In genomic region chr9:51102963-51103807, GRCm38 (mm10) we compare ENCODE assay signal across 8 mouse cellular contexts. TPM values are rescaled to one million over a fixed set of nuclear protein-coding genes. Genes with fewer than 3 reads are reported as not detected.
A peak's percentile ranks its signal among the peaks of the same experiment; 100 is the strongest.
DNase-seq lines count a peak whose midpoint lies in the region; ATAC-seq lines count a peak whose summit lies in the region.

No protein-coding gene starts in this region.

- peak overlapping the region; percentile 100 for H3K4me2 ChIP-seq in midbrain, embryonic 13.5 days (replicated peaks)
- H3K4me2 ChIP-seq in stomach, embryonic 14.5 days (replicated peaks; ENCODE audit: low read depth, low read length): peak overlapping the region; percentile 81

- WGBS in limb, embryonic 10.5 days: 2% methylated on average over 43 of the region's 44 CpGs
- 1% methylated on average over 42 of the region's 44 CpGs for WGBS in midbrain, embryonic 13.5 days
- WGBS in stomach, embryonic 14.5 days: 2% methylated on average over 39 of the region's 44 CpGs

- H3K9me3 ChIP-seq in limb, embryonic 10.5 days (replicated peaks): no peaks in the 10 kb centered on the region
- H3K9me3 ChIP-seq in midbrain, embryonic 13.5 days: no peaks in the 10 kb centered on the region
- H3K9me3 ChIP-seq in stomach, embryonic 14.5 days (ENCODE audit: control insufficient read depth, low read depth, low read length): no peaks in the 10 kb centered on the region

- peak; percentile 19 for DNase-seq in layer of hippocampus, adult 11-12 months (ENCODE audit: low spot score)
- DNase-seq in layer of hippocampus, adult 9-11 months: no peak
- peak; percentile 45 to 50 for DNase-seq in cerebellum, postnatal 36 days
- DNase-seq in gastrocnemius, postnatal 25 days: peak; percentile 27
- DNase-seq in induced T-regulatory cell, adult 2 months (ENCODE audit: low read depth): peak; percentile 20
- DNase-seq in limb, embryonic 10.5 days (ENCODE audit: low spot score): peak; percentile 76

- peak overlapping the region; percentile 75 for H3K9ac ChIP-seq in midbrain, embryonic 13.5 days (replicated peaks)
- H3K9ac ChIP-seq in stomach, embryonic 14.5 days (replicated peaks; ENCODE audit: low read depth, low read length): peak overlapping the region; percentile 23; the same call in 1 of the 2 replicates

- peaks cover 25% of the 10 kb centered on the region for H3K4me1 ChIP-seq in limb, embryonic 10.5 days
- H3K4me1 ChIP-seq in midbrain, embryonic 13.5 days (replicated peaks): peaks cover 21% of the 10 kb centered on the region
- H3K4me1 ChIP-seq in stomach, embryonic 14.5 days (ENCODE audit: control insufficient read depth, insufficient read depth, low read length): no peaks in the 10 kb centered on the region; the same call in 1 of the 2 replicates

- H3K4me3 ChIP-seq in limb, embryonic 10.5 days: peak overlapping the region; percentile 71
- peak overlapping the region; percentile 61 for H3K4me3 ChIP-seq in midbrain, embryonic 13.5 days (replicated peaks)
- H3K4me3 ChIP-seq in stomach, embryonic 14.5 days (ENCODE audit: low read depth, low read length): peak overlapping the region; percentile 39

- peak; percentile 88 for ATAC-seq in midbrain, embryonic 13.5 days
- no peak for ATAC-seq in stomach, embryonic 14.5 days (ENCODE audit: insufficient number of reproducible peaks, insufficient read depth, low FRiP score, low read depth)

- H3K36me3 ChIP-seq in limb, embryonic 10.5 days: no peaks in the 10 kb centered on the region
- no peaks in the 10 kb centered on the region for H3K36me3 ChIP-seq in midbrain, embryonic 13.5 days
- no peaks in the 10 kb centered on the region for H3K36me3 ChIP-seq in stomach, embryonic 14.5 days (ENCODE audit: control insufficient read depth, insufficient read depth, low read length)

- H3K27ac ChIP-seq in limb, embryonic 10.5 days: peak overlapping the region; percentile 87
- no peak overlapping the region for H3K27ac ChIP-seq in midbrain, embryonic 13.5 days
- H3K27ac ChIP-seq in stomach, embryonic 14.5 days (ENCODE audit: low read length): no peak overlapping the region

- H3K27me3 ChIP-seq in limb, embryonic 10.5 days (ENCODE audit: low read depth, poor library complexity, severe bottlenecking): peaks cover 26% of the 10 kb centered on the region
- peaks cover 20% of the 10 kb centered on the region for H3K27me3 ChIP-seq in midbrain, embryonic 13.5 days
- no peaks in the 10 kb centered on the region for H3K27me3 ChIP-seq in stomach, embryonic 14.5 days (ENCODE audit: control insufficient read depth, insufficient read depth, low read length)

RNA-seq across cellular contexts. Expression of gene 4833427G06Rik, which starts 1.3 kb away (rescaled TPM):
- not detected for total RNA-seq in gastrocnemius, postnatal 25 days (2021)
- 0.15 TPM in 1 of 2 replicates, not detected in the other for polyA plus RNA-seq in limb, embryonic 10.5 days (2016; fragmentation: Nextera tagmentation; extraction: Ambion mirVana)
- polyA plus RNA-seq in midbrain, embryonic 13.5 days (2015; fragmentation: Nextera tagmentation; extraction: Ambion mirVana): 0.55 TPM in 1 of 2 replicates, not detected in the other
- polyA plus RNA-seq in stomach, embryonic 14.5 days (2014; fragmentation: Nextera tagmentation; extraction: Ambion mirVana): not detected in 2 replicates

RNA-seq across cellular contexts. Expression of gene Layn, which starts 26.3 kb away (rescaled TPM):
- total RNA-seq in gastrocnemius, postnatal 25 days (2021): 1 to 10 TPM in 1 of 2 experiments, under 1 TPM in 1; 0.64 to 2.8 TPM
- 1.0 and 3.7 TPM in 2 replicates for polyA plus RNA-seq in limb, embryonic 10.5 days (2016; fragmentation: Nextera tagmentation; extraction: Ambion mirVana)
- 0.62 and 1.0 TPM in 2 replicates for polyA plus RNA-seq in midbrain, embryonic 13.5 days (2015; fragmentation: Nextera tagmentation; extraction: Ambion mirVana)
- 6.2 and 6.3 TPM in 2 replicates for polyA plus RNA-seq in stomach, embryonic 14.5 days (2014; fragmentation: Nextera tagmentation; extraction: Ambion mirVana)

RNA-seq across cellular contexts. Expression of gene Btg4, which starts 42.5 kb away (rescaled TPM):
- total RNA-seq in gastrocnemius, postnatal 25 days (2021): not detected
- not detected in 2 replicates for polyA plus RNA-seq in limb, embryonic 10.5 days (2016; fragmentation: Nextera tagmentation; extraction: Ambion mirVana)
- polyA plus RNA-seq in midbrain, embryonic 13.5 days (2015; fragmentation: Nextera tagmentation; extraction: Ambion mirVana): not detected in 2 replicates
- polyA plus RNA-seq in stomach, embryonic 14.5 days (2014; fragmentation: Nextera tagmentation; extraction: Ambion mirVana): not detected in 2 replicates
